Mouse (Mus musculus): ENCODE results near the gene Abcg8.

The Abcg8 gene

GRCm38 (mm10) chr17:84714930-84715329, 38.8 kb downstream of the Abcg8 start:
- no peak for DNase-seq

- no peak for DNase-seq
These were observed 40.3 kb downstream of the Abcg8 start for GRCm38 (mm10) chr17:84716252-84716872.

GRCm38 (mm10) chr17:84717416-84717815, 41.3 kb downstream of the Abcg8 start:
- no peak for DNase-seq

GRCm38 (mm10) chr17:84719105-84719504, 43.0 kb downstream of the Abcg8 start:
- no peak for DNase-seq

GRCm38 (mm10) chr17:84724028-84724427, 47.9 kb downstream of the Abcg8 start:
- peak; percentile 40 to 57 for DNase-seq

GRCm38 (mm10) chr17:84725163-84725562, 49.1 kb downstream of the Abcg8 start:
- DNase-seq: no peak

GRCm38 (mm10) chr17:84728201-84728911, 52.3 kb downstream of the Abcg8 start:
- DNase-seq: no peak

GRCm38 (mm10) chr17:84729140-84729539, 53.0 kb downstream of the Abcg8 start:
- no peak for DNase-seq

GRCm38 (mm10) chr17:84731361-84731760, 55.3 kb downstream of the Abcg8 start:
- no peak for DNase-seq

GRCm38 (mm10) chr17:84732612-84733011, 56.5 kb downstream of the Abcg8 start:
- no peak for DNase-seq

GRCm38 (mm10) chr17:84736719-84737118, 60.6 kb downstream of the Abcg8 start:
- no peak for DNase-seq

GRCm38 (mm10) chr17:84738073-84738797, 62.1 kb downstream of the Abcg8 start:
- no peak for DNase-seq

GRCm38 (mm10) chr17:84744256-84744655, 68.2 kb downstream of the Abcg8 start:
- no peak for DNase-seq

- no peak for DNase-seq
These were observed 68.9 kb downstream of the Abcg8 start for GRCm38 (mm10) chr17:84745001-84745400.

- DNase-seq: no peak
These were observed 71.1 kb downstream of the Abcg8 start for GRCm38 (mm10) chr17:84747212-84747611.

GRCm38 (mm10) chr17:84748152-84748682, 72.1 kb downstream of the Abcg8 start:
- no peak for DNase-seq

GRCm38 (mm10) chr17:84749297-84749696, 73.2 kb downstream of the Abcg8 start:
- DNase-seq: no peak

Data from kidney, postnatal 4 days (tissue).